ENCODE assay signal across 16 mouse cellular contexts in the genomic region with DNA sequence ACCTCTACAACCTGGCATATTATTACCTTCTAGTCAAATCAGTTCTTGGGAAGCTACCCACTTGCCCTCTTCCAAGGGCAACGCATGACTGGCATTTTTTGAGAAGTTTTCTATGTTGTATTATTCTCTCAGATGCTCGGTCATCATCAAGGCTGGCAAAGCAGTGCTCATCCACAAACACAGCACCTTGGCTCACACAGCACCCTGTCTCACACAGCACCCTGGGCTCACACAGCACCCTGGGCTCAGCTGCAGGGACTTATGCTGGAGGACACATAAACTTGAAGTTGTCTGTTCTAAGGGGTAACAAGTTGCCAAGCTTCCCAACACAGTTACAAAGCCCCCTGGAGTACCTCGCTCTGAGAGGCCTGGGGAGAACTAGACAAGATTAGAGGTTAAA. TPM values are rescaled to one million over a fixed set of nuclear protein-coding genes. Genes with fewer than 3 reads are reported as not detected.
DNase-seq lines count a peak whose midpoint lies in the region; ATAC-seq and TF ChIP-seq lines count a peak whose summit lies in the region.
"Had no signal": no experiment of that assay in that cellular context is flagged by ENCODE, and none has a peak within 500 bp of the region (broad histone marks: within the 10 kb centered on the region; RNA-seq: fewer than 3 reads in every experiment).

No protein-coding gene starts in this region.

- H3K4me2 ChIP-seq in lung, embryonic 15.5 days, result peak overlapping the region; percentile 89
- H3K4me2 ChIP-seq in forebrain, embryonic 15.5 days (replicated peaks), result peak overlapping the region; percentile 83
- H3K4me2 ChIP-seq in hindbrain, embryonic 16.5 days (ENCODE audit: low read length), result peak overlapping the region; percentile 91
- peak overlapping the region; percentile 56 for H3K4me2 ChIP-seq in midbrain, embryonic 16.5 days (ENCODE audit: low read length)

- 0 out of 2 replicates have a peak overlapping the region, but pooled peaks have one; percentile 66 for H3K4me3 ChIP-seq in lung, embryonic 15.5 days
- H3K4me3 ChIP-seq in forebrain, embryonic 15.5 days, result 0 out of 2 replicates have a peak overlapping the region, but pooled peaks have one; percentile 67
- H3K4me3 ChIP-seq in hindbrain, embryonic 16.5 days (ENCODE audit: low read length), result no peak overlapping the region
- H3K4me3 ChIP-seq in midbrain, embryonic 16.5 days (ENCODE audit: low read depth, low read length), result no peak overlapping the region
- H3K4me3 ChIP-seq in cerebellum, adult 2 months (replicated peaks; ENCODE audit: insufficient read depth, low read depth, low read length), result no peak overlapping the region
- H3K4me3 ChIP-seq: myocyte had no signal

- H3K36me3 ChIP-seq in lung, embryonic 15.5 days, result no peaks in the 10 kb centered on the region
- no peaks in the 10 kb centered on the region for H3K36me3 ChIP-seq in forebrain, embryonic 15.5 days
- H3K36me3 ChIP-seq in hindbrain, embryonic 16.5 days (ENCODE audit: control insufficient read depth, insufficient read depth, low read length), result no peaks in the 10 kb centered on the region
- no peaks in the 10 kb centered on the region for H3K36me3 ChIP-seq in midbrain, embryonic 16.5 days (ENCODE audit: control insufficient read depth, insufficient read depth, low read length)
- H3K36me3 ChIP-seq: embryonic facial prominence, embryonic 15.5 days had no signal

- no peak overlapping the region for H3K9ac ChIP-seq in lung, embryonic 15.5 days
- H3K9ac ChIP-seq in forebrain, embryonic 15.5 days (replicated peaks), result no peak overlapping the region
- 0 out of 2 replicates have a peak overlapping the region, but pooled peaks have one; percentile 2 for H3K9ac ChIP-seq in hindbrain, embryonic 16.5 days (ENCODE audit: low read depth, low read length)
- H3K9ac ChIP-seq in midbrain, embryonic 16.5 days (ENCODE audit: low read depth, low read length), result no peak overlapping the region
- H3K9ac ChIP-seq: embryonic facial prominence, embryonic 15.5 days had no signal

- peaks cover 38% of the 10 kb centered on the region for H3K27me3 ChIP-seq in lung, embryonic 15.5 days
- no peaks in the 10 kb centered on the region; the same call in 1 of the 2 replicates for H3K27me3 ChIP-seq in forebrain, embryonic 15.5 days
- no peaks in the 10 kb centered on the region for H3K27me3 ChIP-seq in hindbrain, embryonic 16.5 days (replicated peaks; ENCODE audit: control insufficient read depth, insufficient read depth, low read length)
- 0 out of 2 replicates have a peak, but pooled peaks cover 2% of the 10 kb centered on the region for H3K27me3 ChIP-seq in midbrain, embryonic 16.5 days (ENCODE audit: control insufficient read depth, insufficient read depth, low read depth, low read length)
- no peaks in the 10 kb centered on the region for H3K27me3 ChIP-seq in cerebellum, adult 2 months (ENCODE audit: control insufficient read depth, insufficient read depth, low read length)
- H3K27me3 ChIP-seq: CH12.LX had no signal

- H3K9me3 ChIP-seq in lung, embryonic 15.5 days, result no peaks in the 10 kb centered on the region
- no peaks in the 10 kb centered on the region for H3K9me3 ChIP-seq in forebrain, embryonic 15.5 days
- no peaks in the 10 kb centered on the region for H3K9me3 ChIP-seq in hindbrain, embryonic 16.5 days (ENCODE audit: control insufficient read depth, low read length)
- H3K9me3 ChIP-seq in midbrain, embryonic 16.5 days (replicated peaks; ENCODE audit: control insufficient read depth, low read length, poor library complexity, severe bottlenecking), result no peaks in the 10 kb centered on the region
- H3K9me3 ChIP-seq: embryonic facial prominence, embryonic 15.5 days had no signal

- H3K4me1 ChIP-seq in lung, embryonic 15.5 days, result peaks cover 14% of the 10 kb centered on the region
- H3K4me1 ChIP-seq in forebrain, embryonic 15.5 days, result peaks cover 56% of the 10 kb centered on the region
- H3K4me1 ChIP-seq in hindbrain, embryonic 16.5 days (ENCODE audit: control insufficient read depth, insufficient read depth, low read depth, low read length), result peaks cover 25% of the 10 kb centered on the region
- peaks cover 18% of the 10 kb centered on the region for H3K4me1 ChIP-seq in midbrain, embryonic 16.5 days (ENCODE audit: control insufficient read depth, insufficient read depth, low read length)
- peaks cover 4% of the 10 kb centered on the region; the same call in 1 of the 2 replicates for H3K4me1 ChIP-seq in cerebellum, adult 2 months (ENCODE audit: control insufficient read depth, insufficient read depth, low read length)

- ATAC-seq in lung, embryonic 15.5 days (ENCODE audit: borderline replicate concordance, extremely low read depth, low FRiP score, low TSS enrichment), result no peak
- ATAC-seq in forebrain, embryonic 15.5 days (replicated peaks), result no peak
- ATAC-seq in hindbrain, embryonic 16.5 days, result no peak
- no peak for ATAC-seq in midbrain, embryonic 16.5 days

- 72% methylated on average over 3 of the region's 3 CpGs for WGBS in lung, embryonic 15.5 days
- 77% methylated on average over 3 of the region's 3 CpGs for WGBS in forebrain, embryonic 15.5 days
- WGBS in hindbrain, embryonic 16.5 days, result 79% methylated on average over 3 of the region's 3 CpGs
- WGBS in midbrain, embryonic 16.5 days, result 72% methylated on average over 3 of the region's 3 CpGs
- WGBS in cerebellum, adult 2 months, result 78% methylated on average over 3 of the region's 3 CpGs

- no peak for DNase-seq in lung, postnatal 10 days
- no peak for DNase-seq in embryo, embryonic 10 days (ENCODE audit: low spot score)
- no peak for DNase-seq in adrenal gland, postnatal 36 days
- DNase-seq in cerebellum, adult 2 months, result no peak
- DNase-seq: cerebellum, postnatal 25 days; heart, adult 11 months; kidney, postnatal 25 days; lung, postnatal 36 days had no signal

- no peak overlapping the region; the same call in 1 of the 2 replicates for H3K27ac ChIP-seq in lung, embryonic 15.5 days
- no peak overlapping the region for H3K27ac ChIP-seq in forebrain, embryonic 15.5 days (replicated peaks)
- H3K27ac ChIP-seq in hindbrain, embryonic 16.5 days (ENCODE audit: low read depth, low read length), result no peak overlapping the region
- no peak overlapping the region for H3K27ac ChIP-seq in midbrain, embryonic 16.5 days (ENCODE audit: low read length)
- H3K27ac ChIP-seq in cerebellum, adult 2 months (ENCODE audit: insufficient read depth, low read length), result no peak overlapping the region
- H3K27ac ChIP-seq: embryonic facial prominence, embryonic 15.5 days; left cerebral cortex, adult 2 months had no signal

- TF ChIP-seq CTCF in cerebellum, adult 2 months (IDR thresholded peaks at IDR 0.05; ENCODE audit: borderline replicate concordance, insufficient read depth, low read depth, low read length), result no peak

- no peak for TF ChIP-seq POLR2A in cerebellum, adult 2 months (IDR thresholded peaks at IDR 0.05; ENCODE audit: borderline replicate concordance, insufficient read depth, low read length)

RNA-seq across cellular contexts. Expression of gene Wwc1, which starts 2.5 kb away (rescaled TPM):
- 16.2 and 16.7 TPM in 2 replicates for polyA plus RNA-seq in lung, embryonic 15.5 days (2015; fragmentation: Nextera tagmentation; extraction: Ambion mirVana)
- 15.6 and 22.2 TPM in 2 replicates for polyA plus RNA-seq in forebrain, embryonic 15.5 days (2015; fragmentation: Nextera tagmentation; extraction: Ambion mirVana)
- polyA plus RNA-seq in hindbrain, embryonic 16.5 days (2015; fragmentation: Nextera tagmentation; extraction: Ambion mirVana), result 6.4 and 7.8 TPM in 2 replicates
- 6.9 and 7.8 TPM in 2 replicates for polyA plus RNA-seq in midbrain, embryonic 16.5 days (2015; fragmentation: Nextera tagmentation; extraction: Ambion mirVana)
- total RNA-seq in adrenal gland, postnatal 36 days (2021), result 10 to 100 TPM; 84.6 to 89.9 TPM
- 26.3 and 28.5 TPM in 2 replicates for polyA plus RNA-seq in cerebellum, adult 2 months (2012; rRNA removed)

Comparison
In these comparisons a context has a peak if more than half of its experiments do, and no peak if none do; other contexts are left out.
1. H3K4me3 ChIP-seq: peak in lung, embryonic 15.5 days (single experiment) and forebrain, embryonic 15.5 days (single experiment); none in hindbrain, embryonic 16.5 days (single experiment), midbrain, embryonic 16.5 days (single experiment) and cerebellum, adult 2 months (single experiment).
2. Peak in every context shown above with its lines, with median percentiles within 50 percentile points of each other: H3K4me2 ChIP-seq.